Mouse (Mus musculus) c-Kit-positive CD71-negative TER-119-negative erythroid progenitor cells, embryonic 14.5 days (primary cell): Measurements from ENCODE around the gene Svip.

Experiments
- DNase-seq: peaks from one replicate; pipeline ENCODE4 v3.0.0-alpha.2; 2013; ENCODE audit warnings: low read depth

Gene Svip

GRCm38 (mm10) chr7:51962219-51962952 is 43.4 kb downstream of the Svip start:
- no peak for DNase-seq

DNA sequence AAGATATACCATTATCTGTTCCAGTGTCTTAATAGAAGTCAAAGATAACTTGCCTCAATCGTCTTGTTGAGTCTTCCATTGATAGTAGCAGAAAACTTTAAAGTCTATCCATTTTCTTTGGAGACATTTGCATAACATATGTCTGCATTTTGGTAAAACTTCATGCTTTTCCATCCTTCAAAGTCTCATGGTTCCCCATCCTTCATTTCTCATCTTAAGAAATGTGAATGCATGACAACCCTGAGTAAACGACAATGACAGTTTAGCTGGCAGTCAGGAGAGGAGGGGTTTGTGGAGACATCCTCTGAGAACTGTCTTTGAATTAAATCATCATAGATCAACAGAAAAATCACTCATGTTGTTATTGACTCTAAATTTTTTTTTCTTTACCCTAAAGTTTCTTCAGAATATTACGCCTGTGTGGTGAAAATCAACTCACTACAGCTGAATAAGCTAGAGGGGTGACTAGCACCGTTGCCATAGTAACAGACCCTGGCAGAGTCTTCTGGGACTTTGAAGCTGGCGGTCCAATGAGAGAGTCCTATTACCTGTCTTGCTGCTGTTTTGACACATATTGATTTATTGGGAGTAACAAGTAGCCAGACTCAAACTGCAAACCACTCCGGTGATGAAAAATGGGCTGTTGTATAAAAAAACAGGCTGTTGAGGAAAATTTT is 45.0 kb downstream of the Svip start:
- no peak for DNase-seq

DNA sequence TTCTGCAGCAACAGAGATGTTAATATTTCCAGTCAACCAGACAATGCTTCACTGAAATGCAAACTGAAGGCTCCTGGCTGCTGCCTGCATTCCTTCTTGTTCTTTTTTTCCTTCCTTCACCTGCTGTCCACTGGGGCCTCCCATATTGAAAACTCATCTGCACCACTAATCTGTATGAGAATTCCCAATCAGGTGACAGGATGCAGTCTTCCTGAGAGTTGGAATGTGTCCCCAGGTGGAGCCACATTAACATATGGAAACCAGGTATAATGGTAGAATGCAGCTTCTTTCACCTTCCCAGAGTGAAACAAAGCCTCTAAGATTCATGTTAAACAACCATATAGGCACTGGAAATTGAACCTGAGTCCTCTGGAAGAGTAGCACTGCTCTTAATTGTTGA is 48.1 kb downstream of the Svip start:
- no peak for DNase-seq

GRCm38 (mm10) chr7:51955424-51956041 is 50.3 kb downstream of the Svip start:
- no peak for DNase-seq
